Mouse (Mus musculus): ENCODE measurements around the gene Neurod2. TPM values are rescaled to one million over a fixed set of nuclear protein-coding genes. Genes with fewer than 3 reads are reported as not detected.

Neurod2 gene
- polyA plus RNA-seq, 1 experiment from 2014 or later: not detected

DNA sequence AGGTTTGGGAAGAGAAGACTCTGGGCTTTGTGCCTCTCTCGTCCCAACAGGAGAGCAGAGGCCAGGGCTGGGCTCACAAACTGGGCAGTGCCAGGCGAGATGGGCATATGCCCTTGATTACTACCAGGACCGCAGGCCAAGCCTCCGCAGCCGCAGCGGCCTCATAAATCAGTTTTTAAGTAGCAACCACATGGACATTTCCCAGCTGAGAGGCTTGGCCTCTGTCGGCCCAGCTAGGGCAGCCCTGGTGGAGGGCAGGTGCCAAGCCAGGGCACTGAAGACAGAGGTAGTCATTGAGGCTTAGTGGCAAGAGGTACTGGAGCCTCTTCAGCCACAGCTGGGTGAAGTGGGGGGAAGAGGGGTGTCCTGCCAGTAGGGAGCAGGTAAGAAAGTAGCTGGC, 12.0 kb downstream of the Neurod2 start:
- Histone ChIP-seq H3K36me3 (ENCODE audit: insufficient read depth, low read length) (no peaks in the 10 kb centered on the region), H3K27me3 (ENCODE audit: insufficient read depth, low read length) (peaks cover 78% of the 10 kb centered on the region), H3K4me3 (replicated peaks; ENCODE audit: low read depth, low read length) (no peak overlapping the region), H3K9ac (ENCODE audit: low read depth, low read length) (no peak overlapping the region), H3K9me3 (replicated peaks; ENCODE audit: low read length) (no peaks in the 10 kb centered on the region), H3K27ac (no peak overlapping the region), H3K4me1 (replicated peaks; ENCODE audit: insufficient read depth, low read length) (no peaks in the 10 kb centered on the region), H3K4me2 (ENCODE audit: low read length) (no peak overlapping the region)
- no peak for ATAC-seq (replicated peaks; ENCODE audit: low FRiP score, low read depth)
- WGBS: 6% methylated on average over 7 of the region's 7 CpGs
- no peak for TF ChIP-seq CTCF (IDR thresholded peaks at IDR 0.05; ENCODE audit: low read depth)
- no peak for DNase-seq (ENCODE audit: low spot score)

DNA sequence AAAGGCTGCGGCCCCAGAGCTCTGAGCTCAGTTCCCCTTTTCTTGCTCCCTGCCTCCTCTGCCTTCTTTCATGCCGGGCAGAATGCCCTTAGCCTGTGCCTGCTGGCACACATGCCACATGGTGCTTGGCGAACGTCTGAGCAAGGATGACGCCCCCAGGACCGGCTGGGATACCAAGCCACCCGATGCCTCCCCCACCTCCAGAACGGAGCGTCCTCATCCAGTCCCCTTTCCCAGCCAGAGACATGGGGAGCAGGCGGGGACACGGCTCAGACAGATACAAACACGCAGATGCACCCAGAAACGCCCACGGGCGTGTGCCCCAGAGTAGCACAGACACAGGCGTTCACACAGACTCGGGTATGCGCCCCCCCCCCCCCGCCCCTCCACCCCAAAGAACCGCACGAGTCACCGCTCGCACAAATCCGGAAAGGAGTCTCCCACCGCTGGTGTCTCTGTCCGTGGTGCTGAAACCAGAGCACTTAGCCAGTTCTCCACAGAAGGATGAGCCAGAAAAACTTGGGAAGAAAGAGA, 15.6 kb downstream of the Neurod2 start:
- H3K27me3 ChIP-seq (ENCODE audit: insufficient read depth, low read length): peaks cover 45% of the 10 kb centered on the region
- no peak overlapping the region for H3K4me2 ChIP-seq (ENCODE audit: low read length)
- no peak for TF ChIP-seq CTCF (IDR thresholded peaks at IDR 0.05; ENCODE audit: low read depth)

DNA sequence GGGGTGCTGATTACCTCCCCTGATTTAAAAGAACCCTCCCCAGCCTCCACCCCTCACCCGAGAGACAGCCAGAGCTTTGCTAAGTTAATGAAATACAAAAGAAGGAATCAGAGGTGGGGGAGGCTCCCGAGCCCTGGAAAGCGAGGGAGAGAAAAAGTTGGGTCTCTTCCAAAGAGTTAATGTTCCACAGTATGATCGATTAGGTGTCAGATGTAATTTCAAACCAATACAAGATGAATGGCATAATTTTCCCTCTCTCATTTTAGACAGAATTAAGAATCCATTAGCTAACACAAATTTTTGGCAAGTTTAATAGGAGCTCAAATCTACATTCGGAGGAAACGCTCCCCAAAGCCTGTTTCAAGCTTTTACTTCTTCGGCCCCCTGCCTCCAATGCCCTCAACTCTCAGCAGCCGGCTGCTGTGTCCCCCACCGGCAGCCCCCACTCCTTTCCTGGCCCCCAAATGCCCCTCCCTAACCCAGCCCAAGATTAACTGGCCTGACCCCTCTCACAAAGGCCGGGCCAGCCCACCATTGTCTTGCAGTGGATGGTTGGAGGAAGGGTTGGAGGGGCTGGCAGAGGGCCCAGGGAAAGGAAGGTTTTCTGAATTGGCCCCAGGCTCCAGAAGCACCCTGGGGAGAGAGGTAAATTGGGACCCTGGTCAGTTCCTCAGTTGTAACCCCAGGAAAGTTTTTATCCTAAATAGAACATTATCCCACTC, 30.8 kb downstream of the Neurod2 start:
- Histone ChIP-seq H3K27ac (no peak overlapping the region), H3K27me3 (ENCODE audit: insufficient read depth, low read length) (no peaks in the 10 kb centered on the region), H3K9me3 (replicated peaks; ENCODE audit: low read length) (no peaks in the 10 kb centered on the region), H3K36me3 (ENCODE audit: insufficient read depth, low read length) (no peaks in the 10 kb centered on the region), H3K4me2 (ENCODE audit: low read length) (no peak overlapping the region), H3K9ac (ENCODE audit: low read depth, low read length) (no peak overlapping the region), H3K4me1 (replicated peaks; ENCODE audit: insufficient read depth, low read length) (peaks cover 4% of the 10 kb centered on the region), H3K4me3 (replicated peaks; ENCODE audit: low read depth, low read length) (no peak overlapping the region)
- TF ChIP-seq CTCF (IDR thresholded peaks at IDR 0.05; ENCODE audit: low read depth): no peak
- peak; percentile 9 for DNase-seq (ENCODE audit: low spot score)
- 9% methylated on average over 10 of the region's 10 CpGs for WGBS
- no peak for ATAC-seq (replicated peaks; ENCODE audit: low FRiP score, low read depth)

More for the DNA sequence above, 15.6 kb downstream of the Neurod2 start:
- Histone ChIP-seq H3K9me3 (replicated peaks; ENCODE audit: low read length) (no peaks in the 10 kb centered on the region), H3K36me3 (ENCODE audit: insufficient read depth, low read length) (no peaks in the 10 kb centered on the region), H3K4me3 (replicated peaks; ENCODE audit: low read depth, low read length) (no peak overlapping the region), H3K27ac (no peak overlapping the region), H3K9ac (ENCODE audit: low read depth, low read length) (no peak overlapping the region), H3K4me1 (replicated peaks; ENCODE audit: insufficient read depth, low read length) (no peaks in the 10 kb centered on the region)
- ATAC-seq (replicated peaks; ENCODE audit: low FRiP score, low read depth) (no peak), DNase-seq (ENCODE audit: low spot score) (peak; percentile 85)
- WGBS: 2% methylated on average over 26 of the region's 26 CpGs

DNA sequence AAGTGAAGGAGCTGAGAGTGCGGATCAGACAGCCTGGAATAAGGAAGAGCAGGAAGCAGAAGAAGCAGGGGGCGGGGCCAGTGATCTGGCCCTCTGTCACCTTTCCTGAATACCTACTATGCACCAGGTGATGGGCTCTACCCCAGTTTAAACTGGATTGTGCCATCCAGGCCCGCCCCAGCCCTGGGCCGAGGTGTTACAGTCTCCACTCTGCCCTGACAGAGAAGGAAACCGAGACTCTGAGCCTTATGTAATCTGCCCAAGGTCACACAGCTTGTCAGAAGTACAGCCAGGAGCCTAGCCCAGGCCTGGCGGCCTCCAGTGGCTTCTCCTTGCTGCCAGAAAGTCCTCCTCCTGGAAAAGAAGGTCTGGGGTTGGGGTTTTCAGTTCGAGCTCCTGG, 31.7 kb downstream of the Neurod2 start:
- Histone ChIP-seq H3K4me2 (ENCODE audit: low read length) (no peak overlapping the region), H3K9me3 (replicated peaks; ENCODE audit: low read length) (no peaks in the 10 kb centered on the region), H3K27me3 (ENCODE audit: insufficient read depth, low read length) (no peaks in the 10 kb centered on the region), H3K4me1 (replicated peaks; ENCODE audit: insufficient read depth, low read length) (peaks cover 4% of the 10 kb centered on the region), H3K36me3 (ENCODE audit: insufficient read depth, low read length) (no peaks in the 10 kb centered on the region), H3K9ac (ENCODE audit: low read depth, low read length) (no peak overlapping the region), H3K4me3 (replicated peaks; ENCODE audit: low read depth, low read length) (no peak overlapping the region), H3K27ac (no peak overlapping the region)
- WGBS: 27% methylated on average over 7 of the region's 7 CpGs
- TF ChIP-seq CTCF (IDR thresholded peaks at IDR 0.05; ENCODE audit: low read depth): no peak
- DNase-seq (ENCODE audit: low spot score): no peak
- no peak for ATAC-seq (replicated peaks; ENCODE audit: low FRiP score, low read depth)

DNA sequence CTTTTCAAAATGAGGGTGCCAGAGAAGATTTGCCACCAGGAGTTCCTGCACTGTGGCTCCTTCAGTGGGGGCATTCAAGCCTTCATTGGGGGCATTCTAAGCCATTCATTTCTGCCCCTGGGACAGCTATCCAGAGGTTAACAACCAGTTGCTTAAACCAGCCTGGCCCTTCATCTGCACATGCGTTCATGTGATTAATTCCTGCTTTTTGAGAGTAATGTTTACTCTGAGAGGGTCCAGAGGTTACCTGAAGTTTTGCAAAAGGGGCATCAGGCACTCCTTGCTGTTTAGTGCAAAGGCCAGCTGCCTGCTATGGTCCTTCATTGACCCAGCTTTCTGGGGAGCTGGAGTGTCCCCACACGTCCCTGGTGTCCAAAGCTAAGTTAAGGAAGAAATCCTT, 32.5 kb downstream of the Neurod2 start:
- no peak for ATAC-seq (replicated peaks; ENCODE audit: low FRiP score, low read depth)
- Histone ChIP-seq H3K4me1 (replicated peaks; ENCODE audit: insufficient read depth, low read length) (peaks cover 4% of the 10 kb centered on the region), H3K4me3 (replicated peaks; ENCODE audit: low read depth, low read length) (no peak overlapping the region), H3K9me3 (replicated peaks; ENCODE audit: low read length) (no peaks in the 10 kb centered on the region), H3K9ac (ENCODE audit: low read depth, low read length) (no peak overlapping the region), H3K4me2 (ENCODE audit: low read length) (no peak overlapping the region), H3K27me3 (ENCODE audit: insufficient read depth, low read length) (no peaks in the 10 kb centered on the region), H3K36me3 (ENCODE audit: insufficient read depth, low read length) (no peaks in the 10 kb centered on the region), H3K27ac (no peak overlapping the region)
- WGBS: 59% methylated on average over 2 of the region's 2 CpGs
- no peak for TF ChIP-seq CTCF (IDR thresholded peaks at IDR 0.05; ENCODE audit: low read depth)
- DNase-seq (ENCODE audit: low spot score): no peak

DNA sequence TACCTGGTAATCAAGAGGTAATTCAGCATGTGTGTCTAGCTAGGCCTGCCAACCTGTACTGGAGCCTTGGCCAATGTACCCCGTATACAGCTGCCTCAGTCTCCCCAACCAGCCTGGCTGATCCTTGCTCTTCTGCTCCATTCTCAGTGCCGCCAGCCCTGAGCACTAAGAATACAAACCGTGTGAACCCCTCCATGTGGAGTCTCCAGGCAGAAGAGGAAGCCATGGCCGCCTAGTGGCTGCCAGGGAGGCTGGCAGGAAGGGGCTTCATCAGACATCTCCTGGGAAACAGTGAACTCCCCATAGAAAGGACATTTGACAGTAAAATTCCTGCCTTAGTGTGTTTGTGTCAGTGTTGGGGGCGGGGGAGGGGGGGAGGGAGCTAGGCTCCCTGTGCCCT, 33.2 kb downstream of the Neurod2 start:
- no peak overlapping the region for H3K9ac ChIP-seq (ENCODE audit: low read depth, low read length)
- H3K36me3 ChIP-seq (ENCODE audit: insufficient read depth, low read length): no peaks in the 10 kb centered on the region
- WGBS: 13% methylated on average over 5 of the region's 5 CpGs
- TF ChIP-seq CTCF (IDR thresholded peaks at IDR 0.05; ENCODE audit: low read depth): peak; percentile 70
- H3K4me1 ChIP-seq (replicated peaks; ENCODE audit: insufficient read depth, low read length): peaks cover 4% of the 10 kb centered on the region
- H3K9me3 ChIP-seq (replicated peaks; ENCODE audit: low read length): no peaks in the 10 kb centered on the region
- ATAC-seq (replicated peaks; ENCODE audit: low FRiP score, low read depth): no peak
- H3K4me3 ChIP-seq (replicated peaks; ENCODE audit: low read depth, low read length): no peak overlapping the region
- H3K27me3 ChIP-seq (ENCODE audit: insufficient read depth, low read length): no peaks in the 10 kb centered on the region
- peak; percentile 75 for DNase-seq (ENCODE audit: low spot score)
- no peak overlapping the region for H3K27ac ChIP-seq
- no peak overlapping the region for H3K4me2 ChIP-seq (ENCODE audit: low read length)
